Mouse (Mus musculus) urinary bladder, postnatal 10 days (tissue): ENCODE measurements around the gene 1700092M07Rik.
"Not testable (repeated sequence)": the region's sequence is repeated elsewhere in the genome, so short reads cannot be mapped to it uniquely, and the experiment has no call there.

ENCODE experiments used
- DNase-seq: peaks from one replicate; pipeline ENCODE4 v3.0.0; 2022; ENCODE audit warnings: low spot score

The 1700092M07Rik gene

DNA sequence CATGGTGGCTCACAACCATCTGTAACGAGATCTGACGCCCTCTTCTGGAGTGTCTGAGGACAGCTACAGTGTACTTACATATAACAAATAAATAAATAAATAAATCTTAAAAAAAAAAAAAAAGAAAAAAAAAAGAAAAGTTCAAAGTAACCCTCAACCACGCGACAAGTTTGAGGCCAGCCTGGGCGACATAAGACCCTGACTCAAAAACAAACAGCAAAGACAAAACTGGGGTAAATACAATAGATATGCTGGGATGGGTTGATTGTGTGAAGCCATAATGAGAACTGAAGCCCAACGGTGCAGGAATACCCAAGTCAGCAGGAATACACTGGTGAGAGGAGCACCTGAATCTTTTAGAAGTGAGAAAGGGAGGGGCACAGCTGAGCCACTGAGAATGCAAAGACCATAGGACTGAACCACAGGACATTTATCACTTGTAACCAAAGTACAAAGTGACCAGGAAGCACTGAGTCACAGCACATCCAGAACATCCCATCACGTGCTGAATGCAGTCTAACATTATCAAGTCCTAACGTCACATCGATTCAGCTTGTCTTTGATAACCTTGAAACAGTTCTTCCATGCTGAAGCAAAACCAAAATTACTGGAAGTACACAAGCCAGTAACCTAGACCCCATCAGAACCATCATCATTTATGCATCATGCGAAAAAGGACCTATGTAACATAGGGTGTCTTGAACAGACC, 23.6 kb upstream of the 1700092M07Rik start:
- DNase-seq, result no peak

DNA sequence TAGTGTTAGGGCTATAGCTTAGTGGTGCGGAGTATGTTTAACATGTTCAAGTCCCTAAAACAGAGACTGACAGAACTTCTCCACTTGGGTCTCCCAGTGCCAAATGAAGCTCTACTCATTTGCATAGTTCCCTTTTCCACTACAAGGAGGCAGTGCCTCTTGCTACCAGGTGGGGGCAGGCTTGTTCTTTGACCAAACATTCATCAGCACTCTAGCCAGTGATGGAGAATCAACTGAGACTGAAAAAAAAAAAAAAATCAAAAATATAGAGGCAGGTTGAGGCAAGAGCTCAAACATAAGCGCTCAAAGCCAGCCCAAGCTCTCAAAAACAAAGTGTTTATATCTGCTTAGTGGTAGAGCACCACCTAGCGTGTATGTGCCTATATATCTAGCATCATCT, 22.2 kb upstream of the 1700092M07Rik start:
- no peak for DNase-seq

GRCm38 (mm10) chr19:8719037-8719436, 21.5 kb upstream of the 1700092M07Rik start:
- DNase-seq, result not testable (repeated sequence)

DNA sequence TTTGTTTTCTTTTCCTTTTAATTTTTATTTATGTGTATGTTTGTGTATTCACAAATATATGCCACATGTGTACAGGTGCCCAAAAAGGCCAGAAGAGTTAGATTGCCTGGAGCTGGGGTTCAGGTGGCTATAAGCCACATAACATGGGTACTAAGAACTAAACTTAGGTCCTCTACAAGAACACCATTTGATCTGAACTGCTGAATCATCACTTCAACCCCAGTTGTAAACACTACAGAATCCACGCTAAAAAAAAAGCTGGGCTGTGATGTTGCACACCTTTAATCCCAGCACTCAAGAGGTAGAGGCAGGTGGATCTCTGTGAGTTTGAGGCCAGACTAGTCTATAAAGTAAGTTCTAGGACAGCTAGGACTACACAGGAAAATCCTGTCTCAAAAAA, 19.1 kb upstream of the 1700092M07Rik start:
- no peak for DNase-seq

DNA sequence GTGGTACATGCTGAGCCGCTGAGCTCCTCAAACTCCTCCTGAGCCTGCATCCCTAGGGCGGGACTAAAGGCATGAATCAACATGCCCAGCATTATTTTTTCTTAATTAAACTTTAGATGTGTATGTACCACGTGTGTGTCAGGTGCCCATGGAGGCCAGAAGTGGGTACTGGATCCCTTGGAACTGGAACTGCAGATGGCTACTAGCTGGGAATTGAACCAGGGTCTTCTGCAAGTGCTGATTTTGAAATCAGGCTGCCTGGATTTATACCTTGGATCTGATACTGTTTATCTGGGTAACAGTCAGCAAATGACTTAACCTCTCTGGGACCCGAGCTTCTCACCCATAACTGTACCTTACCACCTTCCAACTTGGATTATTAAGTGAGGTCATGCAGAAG, 18.5 kb upstream of the 1700092M07Rik start:
- no peak for DNase-seq

- no peak for DNase-seq
Measured at GRCm38 (mm10) chr19:8722559-8722906, 18.0 kb upstream of the 1700092M07Rik start.

- peak; percentile 84 for DNase-seq
Measured at GRCm38 (mm10) chr19:8722907-8723573, 17.5 kb upstream of the 1700092M07Rik start, which contains the start of gene Slc3a2. Slc3a2 (minus strand) TSS chr19:8723369.

DNA sequence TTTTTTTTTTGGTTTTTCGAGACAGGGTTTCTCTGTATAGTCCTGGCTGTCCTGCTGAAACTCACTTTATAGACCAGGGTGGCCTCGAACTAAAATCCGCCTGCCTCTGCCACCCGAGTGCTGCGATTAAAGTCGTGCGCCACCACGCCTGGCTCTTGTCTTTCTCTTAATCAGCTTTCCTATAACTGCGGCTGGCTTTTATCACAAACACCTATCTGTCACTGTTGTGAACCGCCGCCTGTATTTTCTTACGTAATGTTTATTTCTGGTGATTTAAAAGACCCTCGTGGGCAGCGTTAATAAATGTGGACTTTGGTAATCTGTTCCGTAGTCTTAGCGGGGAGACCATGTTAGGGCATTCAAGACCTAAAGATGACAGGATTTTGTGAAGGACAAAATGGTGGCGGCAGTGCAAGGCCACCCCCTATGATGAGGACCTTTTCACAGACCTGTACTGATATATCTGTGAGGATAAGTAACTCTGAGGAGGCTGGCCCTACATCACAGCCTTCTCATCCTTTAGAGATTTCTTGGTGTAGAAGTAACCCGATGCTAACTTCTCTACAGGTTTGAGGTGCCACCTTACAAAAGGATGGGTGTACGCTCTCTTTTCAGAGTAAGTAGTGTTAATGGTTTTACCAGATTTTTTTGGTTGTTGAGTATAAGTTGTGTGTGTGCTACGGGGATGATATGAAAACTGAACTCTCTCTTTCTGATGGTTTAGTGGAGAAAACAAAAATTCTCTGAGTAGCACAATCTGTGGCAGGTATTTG, 16.8 kb upstream of the 1700092M07Rik start:
- DNase-seq, result no peak

DNA sequence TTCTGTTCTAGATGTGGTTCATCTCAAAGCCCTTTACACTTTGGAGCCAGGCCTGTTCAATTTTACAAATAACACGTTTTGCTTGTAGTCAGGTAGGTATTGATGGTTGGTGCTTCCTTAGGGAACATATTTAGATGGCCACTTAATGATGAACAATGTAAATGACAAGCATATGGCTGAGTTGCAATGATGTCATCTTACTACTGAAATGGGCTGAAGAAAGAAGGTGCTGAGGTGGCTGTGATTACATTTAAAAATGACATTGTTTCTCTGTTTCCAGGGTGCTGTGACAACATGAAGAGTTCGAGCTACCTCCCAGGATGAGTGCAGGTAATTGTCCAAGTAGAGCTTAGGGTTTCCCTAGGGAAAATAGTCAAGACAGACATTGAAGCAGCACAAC, 16.1 kb upstream of the 1700092M07Rik start:
- no peak for DNase-seq

GRCm38 (mm10) chr19:8725081-8725613, 15.4 kb upstream of the 1700092M07Rik start:
- DNase-seq, result no peak

DNA sequence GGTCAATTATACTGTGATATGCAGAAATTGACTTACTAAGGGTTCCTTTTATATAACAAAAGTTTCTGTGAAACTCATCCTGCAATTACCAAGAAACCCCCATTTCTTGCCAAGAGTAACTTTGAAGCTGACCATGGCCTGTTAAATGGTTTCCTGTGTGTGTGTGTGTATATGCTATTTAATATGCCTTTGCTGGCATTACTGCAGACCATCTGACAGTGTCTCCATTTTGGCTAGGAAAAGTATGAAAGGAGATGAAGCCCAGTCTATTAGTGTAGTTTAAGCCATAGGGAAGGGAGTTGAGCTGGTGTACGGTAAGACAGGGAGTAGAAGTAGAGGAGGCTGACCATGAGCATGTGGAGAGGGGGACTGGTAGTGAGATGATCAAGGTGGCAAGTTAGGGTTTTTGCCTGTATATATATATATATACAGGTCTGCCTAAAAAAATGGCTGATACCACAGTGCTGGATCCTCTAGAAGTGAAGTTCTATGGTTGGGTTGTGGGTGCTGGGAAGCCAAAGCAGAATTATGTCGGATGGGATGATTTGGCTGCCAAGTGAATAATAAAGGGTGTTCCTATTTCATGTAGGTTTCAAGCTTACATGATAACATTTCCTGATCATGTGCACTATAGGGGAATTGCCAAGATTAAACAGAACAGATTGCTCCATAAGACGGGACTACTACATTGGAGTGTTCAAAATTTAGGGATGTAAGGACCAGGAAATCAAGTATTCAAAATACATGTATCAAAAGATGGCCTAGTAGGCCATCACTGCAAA, 13.7 kb upstream of the 1700092M07Rik start:
- no peak for DNase-seq

DNA sequence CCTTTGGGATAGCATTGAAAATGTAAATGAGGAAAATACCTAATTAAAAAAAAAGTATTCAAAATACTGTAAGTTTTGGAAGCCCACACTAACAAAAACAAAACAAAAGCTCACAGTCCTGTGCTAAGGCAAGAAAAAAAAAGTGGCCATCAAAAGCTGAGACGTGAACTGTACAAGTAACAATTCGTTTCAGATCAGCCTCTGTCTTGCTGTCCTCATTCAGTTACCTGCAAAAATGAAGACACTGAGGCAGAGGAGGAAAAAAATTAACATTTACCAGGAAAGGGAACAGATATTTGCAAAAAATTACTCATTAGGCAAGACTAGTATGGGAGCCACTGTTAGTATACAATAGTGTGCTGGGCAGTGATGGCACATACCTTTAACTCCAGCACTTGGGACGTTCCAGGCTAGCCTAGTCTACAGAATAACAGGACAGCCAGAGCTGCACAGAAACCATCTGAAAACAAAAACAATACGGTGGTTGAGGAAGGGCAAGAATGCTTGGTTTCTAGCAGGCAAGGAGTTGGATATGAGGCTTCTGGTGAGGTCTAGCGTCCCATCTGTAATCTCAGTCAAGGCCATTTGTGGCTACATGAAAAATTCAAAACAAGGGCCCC, 12.9 kb upstream of the 1700092M07Rik start:
- no peak for DNase-seq

- DNase-seq, result not testable (repeated sequence)
Measured at GRCm38 (mm10) chr19:8728335-8729099, 12.0 kb upstream of the 1700092M07Rik start.

- DNase-seq, result no peak
Measured at GRCm38 (mm10) chr19:8734334-8734733, 6.2 kb upstream of the 1700092M07Rik start.

GRCm38 (mm10) chr19:8735389-8736159, 4.9 kb upstream of the 1700092M07Rik start, which contains the start of gene Wdr74:
Wdr74 (plus strand) TSS chr19:8735827.
- peak; percentile 65 for DNase-seq

GRCm38 (mm10) chr19:8736160-8736467, 4.4 kb upstream of the 1700092M07Rik start:
- no peak for DNase-seq

DNA sequence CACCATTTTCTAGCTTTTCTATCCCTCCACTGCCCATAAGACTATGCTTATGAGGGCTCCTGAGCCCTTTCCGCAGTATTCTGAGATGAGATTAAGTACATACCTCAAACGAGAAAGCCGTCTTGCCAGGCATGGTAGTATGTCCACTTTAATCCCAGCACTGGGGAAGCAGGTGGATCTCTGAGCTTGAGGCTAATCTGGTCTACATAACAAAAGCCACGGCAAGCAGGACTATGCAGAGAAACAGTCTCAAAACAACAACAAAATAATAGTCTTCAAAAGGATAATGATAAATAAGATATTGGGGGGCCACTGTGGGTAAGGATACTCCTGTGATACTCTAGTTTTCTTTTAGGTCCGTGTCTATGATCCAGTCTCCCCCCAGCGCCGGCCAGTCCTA, 1.6 kb upstream of the 1700092M07Rik start:
- no peak for DNase-seq

GRCm38 (mm10) chr19:8739646-8740045, 872 bp upstream of the 1700092M07Rik start:
- DNase-seq, result no peak

- DNase-seq, result peak; percentile 77
Measured at GRCm38 (mm10) chr19:8741243-8741869, 838 bp downstream of the 1700092M07Rik start, which contains the start of gene Stx5a. Stx5a (plus strand) TSS chr19:8741413.
